In the genomic region with DNA sequence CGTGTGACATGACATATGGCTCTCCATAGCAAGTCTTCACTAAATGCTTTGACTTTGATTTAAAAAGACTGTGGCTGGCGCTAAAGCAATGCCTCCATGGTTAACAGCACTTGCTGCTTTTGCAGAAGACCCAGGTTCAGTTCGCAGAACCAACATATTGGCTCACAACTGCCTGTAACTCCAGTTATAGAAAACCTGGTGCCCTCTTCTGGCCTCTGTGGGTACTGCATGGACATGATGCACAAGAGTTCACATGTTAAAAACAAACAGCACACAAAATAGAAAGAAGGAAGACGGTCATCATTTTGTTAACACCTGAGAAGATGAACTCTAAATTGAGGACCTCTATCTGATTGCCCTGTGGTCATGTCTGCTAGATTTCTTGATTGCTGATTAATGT, we compare ENCODE assay signal across 9 mouse cellular contexts.
DNase-seq lines count a peak whose midpoint lies in the region; ATAC-seq and TF ChIP-seq lines count a peak whose summit lies in the region.
"Had no signal": no experiment of that assay in that cellular context is flagged by ENCODE, and none has a peak within 500 bp of the region (broad histone marks: within the 10 kb centered on the region; RNA-seq: fewer than 3 reads in every experiment).

No protein-coding gene starts in this region.

- TF ChIP-seq CTCF in kidney, postnatal 0 days (IDR thresholded peaks at IDR 0.05; ENCODE audit: low read depth): peak; percentile 53

- no peaks in the 10 kb centered on the region for H3K36me3 ChIP-seq in kidney, postnatal 0 days (ENCODE audit: insufficient read depth, low read length)
- no peaks in the 10 kb centered on the region for H3K36me3 ChIP-seq in embryonic facial prominence, embryonic 11.5 days (replicated peaks; ENCODE audit: control insufficient read depth, insufficient read depth, low read depth, low read length)
- H3K36me3 ChIP-seq: limb, embryonic 13.5 days had no signal

- 90% methylated on average over 4 of the region's 4 CpGs for WGBS in kidney, postnatal 0 days
- WGBS in embryonic facial prominence, embryonic 11.5 days: 85% methylated on average over 4 of the region's 4 CpGs

- H3K4me3 ChIP-seq in kidney, postnatal 0 days (replicated peaks; ENCODE audit: low read depth, low read length): no peak overlapping the region
- H3K4me3 ChIP-seq in embryonic facial prominence, embryonic 11.5 days (ENCODE audit: low read depth, low read length): no peak overlapping the region
- H3K4me3 ChIP-seq: limb, embryonic 13.5 days had no signal

- no peak overlapping the region for H3K4me2 ChIP-seq in kidney, postnatal 0 days (ENCODE audit: low read length)
- H3K4me2 ChIP-seq in embryonic facial prominence, embryonic 11.5 days (ENCODE audit: low read depth, low read length): no peak overlapping the region
- H3K4me2 ChIP-seq: limb, embryonic 13.5 days had no signal

- H3K4me1 ChIP-seq in kidney, postnatal 0 days (replicated peaks; ENCODE audit: insufficient read depth, low read length): no peaks in the 10 kb centered on the region
- no peaks in the 10 kb centered on the region for H3K4me1 ChIP-seq in embryonic facial prominence, embryonic 11.5 days (ENCODE audit: control insufficient read depth, insufficient read depth, low read length)
- H3K4me1 ChIP-seq: limb, embryonic 13.5 days had no signal

- H3K9me3 ChIP-seq in kidney, postnatal 0 days (replicated peaks; ENCODE audit: low read length): no peaks in the 10 kb centered on the region
- no peaks in the 10 kb centered on the region for H3K9me3 ChIP-seq in embryonic facial prominence, embryonic 11.5 days (replicated peaks; ENCODE audit: control insufficient read depth, low read length)
- H3K9me3 ChIP-seq: limb, embryonic 13.5 days had no signal

- no peaks in the 10 kb centered on the region for H3K27me3 ChIP-seq in kidney, postnatal 0 days (ENCODE audit: insufficient read depth, low read length)
- H3K27me3 ChIP-seq in embryonic facial prominence, embryonic 11.5 days (ENCODE audit: control insufficient read depth, insufficient read depth, low read length): no peaks in the 10 kb centered on the region
- H3K27me3 ChIP-seq: limb, embryonic 13.5 days had no signal

- DNase-seq in adrenal gland, adult (ENCODE audit: inconsistent age in 2 of 2, low spot score in 1 of 2): peak; percentile 8 to 65
- no peak for DNase-seq in adrenal gland, adult 8-10 months
- DNase-seq in kidney, postnatal 0 days (ENCODE audit: low spot score): no peak
- no peak for DNase-seq in kidney, adult 11 months
- peak; percentile 1 for DNase-seq in A20 (ENCODE audit: low read depth, low spot score)
- peak; percentile 28 for DNase-seq in embryonic facial prominence, embryonic 11.5 days (ENCODE audit: low spot score)
- DNase-seq in urinary bladder, postnatal 10 days (ENCODE audit: low spot score): no peak
- no peak for DNase-seq in layer of hippocampus, adult 18-20 months (ENCODE audit: low spot score in 2 of 2)

- no peak overlapping the region for H3K9ac ChIP-seq in kidney, postnatal 0 days (ENCODE audit: low read depth, low read length)
- no peak overlapping the region for H3K9ac ChIP-seq in embryonic facial prominence, embryonic 11.5 days (replicated peaks; ENCODE audit: low read length)
- H3K9ac ChIP-seq: limb, embryonic 13.5 days had no signal

- no peak for ATAC-seq in kidney, postnatal 0 days (replicated peaks; ENCODE audit: low FRiP score, low read depth)
- no peak for ATAC-seq in embryonic facial prominence, embryonic 11.5 days (replicated peaks; ENCODE audit: insufficient number of reproducible peaks, low FRiP score, low TSS enrichment, low read depth)

- no peak overlapping the region for H3K27ac ChIP-seq in kidney, postnatal 0 days
- no peak overlapping the region for H3K27ac ChIP-seq in embryonic facial prominence, embryonic 11.5 days (replicated peaks; ENCODE audit: low read depth, low read length)
- H3K27ac ChIP-seq: limb, embryonic 13.5 days had no signal

Comparison
In these comparisons a context has a peak if more than half of its experiments do, and no peak if none do; other contexts are left out.
1. DNase-seq: peak in adrenal gland, adult (2 of 2), A20 (single experiment) and embryonic facial prominence, embryonic 11.5 days (single experiment); none in adrenal gland, adult 8-10 months (single experiment), kidney, postnatal 0 days (single experiment), kidney, adult 11 months (single experiment), urinary bladder, postnatal 10 days (single experiment) and layer of hippocampus, adult 18-20 months (0 of 2).